Mouse (Mus musculus) kidney, postnatal 0 days (tissue): Measurements from ENCODE around the gene Trmu. TPM values are rescaled to one million over a fixed set of nuclear protein-coding genes. Genes with fewer than 3 reads are reported as not detected.

Experiments
- ATAC-seq: fragments of 200-750 bp; cut with Nextera tagmentation; replicated peaks from 2 replicates; pipeline ENCODE4 v1.8.0; 2017; ENCODE audit warnings: low read depth, moderate number of reproducible peaks, moderate TSS enrichment, moderate library complexity; ENCODE audit not compliant: low FRiP score
- DNase-seq: peaks from one replicate; pipeline ENCODE4 v3.0.0-alpha.2; 2016; ENCODE audit warnings: low spot score
- H3K27ac ChIP-seq: fragments of 300-500 bp; sonication (generic); 2 replicates; pipeline ENCODE4 v1.5.1; 2014; ENCODE audit warnings: mild to moderate bottlenecking
- H3K27me3 ChIP-seq: fragments of 300-500 bp; sonication (generic); 2 replicates; pipeline ENCODE4 v1.6.1; 2014; ENCODE audit warnings: low read length, mixed read lengths; ENCODE audit not compliant: insufficient read depth
- H3K36me3 ChIP-seq: fragments of 300-500 bp; sonication (generic); 2 replicates; pipeline ENCODE4 v1.6.1; 2014; ENCODE audit warnings: low read length, mixed read lengths; ENCODE audit not compliant: insufficient read depth
- H3K4me1 ChIP-seq: fragments of 300-500 bp; sonication (generic); replicated peaks from 2 replicates; pipeline ENCODE4 v1.6.1; 2014; ENCODE audit warnings: antibody characterized with exemption, low read length, mixed read lengths; ENCODE audit not compliant: insufficient read depth
- H3K4me2 ChIP-seq: fragments of 300-500 bp; sonication (generic); 2 replicates; pipeline ENCODE4 v1.6.1; 2014; ENCODE audit warnings: mild to moderate bottlenecking, low read length, moderate library complexity, mixed read lengths
- H3K4me3 ChIP-seq: fragments of 300-500 bp; sonication (generic); replicated peaks from 2 replicates; pipeline ENCODE4 v1.5.1; 2014; ENCODE audit warnings: low read depth, low read length
- H3K9ac ChIP-seq: fragments of 300-500 bp; sonication (generic); 2 replicates; pipeline ENCODE4 v1.6.1; 2014; ENCODE audit warnings: low read depth, low read length
- H3K9me3 ChIP-seq: fragments of 300-500 bp; sonication (generic); replicated peaks from 2 replicates; pipeline ENCODE4 v1.6.1; 2016; ENCODE audit warnings: low read length, inconsistent platforms, mixed read lengths
- CTCF ChIP-seq: IDR thresholded peaks from 2 replicates; pipeline ENCODE4 v1.5.1; 2016; ENCODE audit warnings: antibody characterized with exemption, low read depth, mild to moderate bottlenecking, moderate library complexity
- WGBS: fragments of 180-500 bp; shearing (Covaris S2); extraction: QIAGEN DNeasy Blood & Tissue Kit; methylation state at CpG from one replicate; pipeline ENCODE4 v1.1.7; 2014; 5-methylcytosine and 5-hydroxymethylcytosine counted together
- polyA plus RNA-seq: library from polyadenylated mRNA; unstranded; fragments of >200 nt; fragmentation: Nextera tagmentation; extraction: Ambion mirVana; gene quantifications from 2 replicates; pipeline ENCODE4 v1.2.1, GENCODE M21; 2015

The Trmu gene
- polyA plus RNA-seq, 1 experiment from 2014 or later: 37.1 TPM

DNA sequence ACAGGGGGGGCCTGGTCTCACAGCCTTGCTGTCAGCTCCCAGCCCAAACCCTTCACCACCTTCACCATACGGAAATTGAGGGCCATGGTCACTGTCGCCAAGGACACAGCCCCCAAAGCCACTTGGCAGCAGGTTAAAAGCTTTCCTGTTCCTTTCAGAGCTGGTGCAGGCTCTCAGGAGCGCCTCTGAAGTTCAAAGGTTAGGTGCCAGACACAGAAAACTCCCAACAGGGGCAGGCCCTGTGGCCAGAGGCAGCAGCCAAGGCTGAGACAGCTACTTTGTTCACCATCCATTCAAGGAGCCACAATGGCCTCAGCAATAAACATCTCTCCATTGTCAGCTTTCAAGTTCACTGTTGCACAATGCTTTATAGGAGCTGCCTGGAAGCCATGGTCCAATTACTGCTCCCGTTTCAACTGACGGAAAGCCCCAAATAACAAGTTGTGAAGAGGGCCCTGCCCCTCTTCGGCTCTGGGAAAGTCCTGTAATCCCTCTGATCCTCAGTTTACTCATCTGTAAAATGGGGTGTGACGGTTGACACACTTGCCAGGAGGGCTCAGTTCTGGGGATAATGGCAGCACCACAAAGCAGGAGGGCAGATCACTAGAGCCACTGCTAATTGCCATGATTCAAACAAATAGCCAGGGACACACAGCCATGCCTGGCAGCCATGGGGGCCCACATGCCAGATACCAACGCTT, 40.2 kb downstream of the Trmu start:
- no peak for TF ChIP-seq CTCF
- Histone ChIP-seq H3K27me3 (no peaks in the 10 kb centered on the region), H3K4me1 (no peaks in the 10 kb centered on the region), H3K9me3 (no peaks in the 10 kb centered on the region), H3K4me3 (no peak overlapping the region), H3K4me2 (no peak overlapping the region), H3K9ac (no peak overlapping the region), H3K36me3 (0 out of 2 replicates have a peak, but pooled peaks cover 11% of the 10 kb centered on the region), H3K27ac (no peak overlapping the region)
- ATAC-seq: no peak
- 65% methylated on average over 8 of the region's 8 CpGs for WGBS
- no peak for DNase-seq

DNA sequence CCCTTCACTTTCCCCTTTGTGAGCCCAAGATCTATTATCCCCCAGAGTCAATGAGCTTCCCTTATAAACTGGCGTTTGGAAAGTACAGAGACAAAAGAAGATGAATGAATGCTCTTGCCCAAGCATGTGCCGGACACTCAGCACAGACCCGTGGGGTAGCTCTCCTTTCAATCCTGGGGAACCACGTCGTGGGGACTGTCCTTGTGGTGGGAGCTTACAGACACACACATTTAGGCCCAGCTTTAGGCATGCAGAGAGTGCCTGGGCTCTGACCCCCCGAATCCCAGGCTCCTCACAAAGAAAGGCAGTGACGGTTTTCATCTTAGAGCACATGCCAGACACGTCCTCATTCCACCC, 40.8 kb downstream of the Trmu start:
- 85% methylated on average over 8 of the region's 8 CpGs for WGBS
- no peaks in the 10 kb centered on the region for H3K9me3 ChIP-seq
- H3K36me3 ChIP-seq: 0 out of 2 replicates have a peak, but pooled peaks cover 14% of the 10 kb centered on the region
- no peak for DNase-seq
- no peak overlapping the region for H3K4me2 ChIP-seq
- H3K9ac ChIP-seq: no peak overlapping the region
- no peak overlapping the region for H3K4me3 ChIP-seq
- H3K4me1 ChIP-seq: no peaks in the 10 kb centered on the region
- no peak overlapping the region for H3K27ac ChIP-seq
- no peaks in the 10 kb centered on the region for H3K27me3 ChIP-seq
- no peak for TF ChIP-seq CTCF
- no peak for ATAC-seq

DNA sequence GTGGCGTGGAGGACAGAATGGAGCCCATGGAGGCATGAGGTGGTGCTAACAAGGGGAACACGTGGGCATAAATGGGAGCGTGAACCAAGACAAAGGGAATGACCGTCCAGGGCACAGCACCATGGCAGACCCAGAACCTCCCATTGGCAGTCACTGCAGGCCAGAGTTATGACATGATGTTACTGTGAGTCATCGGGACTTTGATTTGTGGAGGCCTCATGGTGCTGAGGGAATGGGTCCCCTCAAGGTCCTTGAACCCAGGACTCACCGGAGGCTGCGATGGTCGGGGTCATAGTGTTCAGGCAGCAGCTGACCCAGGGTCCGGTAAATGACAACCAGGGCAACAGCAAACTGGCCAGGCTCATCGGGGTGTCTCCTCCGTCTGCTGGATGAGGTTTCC, 42.7 kb downstream of the Trmu start:
- H3K27ac ChIP-seq: no peak overlapping the region
- no peaks in the 10 kb centered on the region for H3K4me1 ChIP-seq
- H3K9ac ChIP-seq: no peak overlapping the region
- no peaks in the 10 kb centered on the region for H3K9me3 ChIP-seq
- H3K4me3 ChIP-seq: no peak overlapping the region
- H3K27me3 ChIP-seq: no peaks in the 10 kb centered on the region
- no peak for TF ChIP-seq CTCF
- no peak overlapping the region for H3K4me2 ChIP-seq
- ATAC-seq (no peak), DNase-seq (no peak)
- H3K36me3 ChIP-seq: 0 out of 2 replicates have a peak, but pooled peaks cover 20% of the 10 kb centered on the region
- 91% methylated on average over 11 of the region's 11 CpGs for WGBS

DNA sequence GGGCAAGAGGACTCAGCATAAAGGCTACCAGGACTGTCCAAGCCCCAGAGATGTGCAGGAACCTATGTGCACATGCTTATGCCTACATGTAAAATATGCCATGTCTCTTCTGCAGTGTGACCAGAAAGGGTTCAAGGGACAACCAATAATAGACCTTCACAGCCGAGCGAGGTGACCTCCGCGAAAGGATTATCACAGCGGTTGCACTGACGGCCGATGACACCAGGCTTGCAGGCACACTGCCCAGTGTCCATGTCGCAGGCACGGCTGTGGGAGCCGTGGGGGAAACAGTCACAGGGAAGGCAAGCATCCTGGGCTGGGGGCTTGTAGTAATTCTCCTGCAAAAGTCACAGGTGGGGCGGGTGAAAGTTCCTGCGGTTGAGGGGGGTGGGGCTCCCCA, 49.0 kb downstream of the Trmu start:
- no peak for ATAC-seq
- H3K9ac ChIP-seq: no peak overlapping the region
- H3K4me2 ChIP-seq: no peak overlapping the region
- no peaks in the 10 kb centered on the region for H3K4me1 ChIP-seq
- no peaks in the 10 kb centered on the region for H3K9me3 ChIP-seq
- no peak for TF ChIP-seq CTCF
- H3K36me3 ChIP-seq: 0 out of 2 replicates have a peak, but pooled peaks cover 30% of the 10 kb centered on the region
- WGBS: 82% methylated on average over 12 of the region's 12 CpGs
- H3K27ac ChIP-seq: no peak overlapping the region
- H3K4me3 ChIP-seq: no peak overlapping the region
- H3K27me3 ChIP-seq: no peaks in the 10 kb centered on the region
- no peak for DNase-seq

DNA sequence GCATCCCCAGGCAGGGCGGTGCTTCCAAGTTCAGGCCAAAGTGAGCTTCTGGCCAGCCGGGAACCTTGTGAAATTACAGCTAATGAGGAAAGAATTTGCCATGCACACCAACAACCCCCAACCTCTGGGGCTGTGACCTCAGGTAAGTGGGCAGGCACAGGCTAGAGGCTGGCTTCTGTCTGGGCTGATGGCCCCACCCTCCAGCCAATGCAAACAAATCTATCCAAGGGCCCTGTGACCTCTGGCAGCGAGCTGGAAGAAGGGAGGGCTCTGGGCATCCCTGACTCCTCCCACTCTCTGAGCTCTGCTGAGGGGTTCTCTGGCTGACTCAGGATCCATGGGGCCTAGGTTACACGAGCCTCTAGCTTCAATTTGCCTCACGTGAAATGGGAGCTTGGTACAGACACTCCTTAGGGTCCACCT, 56.5 kb downstream of the Trmu start:
- WGBS: 14% methylated on average over 5 of the region's 5 CpGs
- peak; percentile 85 for ATAC-seq

More for the DNA sequence above, 56.5 kb downstream of the Trmu start:
- TF ChIP-seq CTCF: no peak
- DNase-seq: peak; percentile 79
- peak overlapping the region; percentile 57; the same call in 1 of the 2 replicates for H3K27ac ChIP-seq
- no peaks in the 10 kb centered on the region for H3K9me3 ChIP-seq
- H3K36me3 ChIP-seq: 0 out of 2 replicates have a peak, but pooled peaks cover 5% of the 10 kb centered on the region
- no peak overlapping the region for H3K9ac ChIP-seq
- no peaks in the 10 kb centered on the region for H3K27me3 ChIP-seq
- no peak overlapping the region for H3K4me2 ChIP-seq
- peaks cover 4% of the 10 kb centered on the region; the same call in 1 of the 2 replicates for H3K4me1 ChIP-seq
- no peak overlapping the region for H3K4me3 ChIP-seq

Other genes starting within 250 kb of the Trmu start
- gene Ppara, start 144.3 kb upstream of the Trmu start, polyA plus RNA-seq: 10.9 and 12.0 TPM in 2 replicates
- gene Cdpf1, start 67.6 kb upstream of the Trmu start, polyA plus RNA-seq: 35.3 and 38.5 TPM in 2 replicates
- gene Pkdrej, start 57.6 kb upstream of the Trmu start, polyA plus RNA-seq: 0.13 TPM in 2 replicates
- 8.7 and 9.1 TPM in 2 replicates for gene Ttc38, start 47.0 kb upstream of the Trmu start, polyA plus RNA-seq
- gene Gtse1, start 19.6 kb upstream of the Trmu start, polyA plus RNA-seq: 11.4 and 12.8 TPM in 2 replicates
- gene Celsr1, start 154.5 kb downstream of the Trmu start, polyA plus RNA-seq: 2.9 TPM in 2 replicates
- gene Gramd4, start 178.4 kb downstream of the Trmu start, polyA plus RNA-seq: 13.3 and 13.5 TPM in 2 replicates